Mouse (Mus musculus): ENCODE data around the gene Dthd1. TPM values are rescaled to one million over a fixed set of nuclear protein-coding genes. Genes with fewer than 3 reads are reported as not detected.

The Dthd1 gene
- not detected in 2 replicates for polyA plus RNA-seq (2015; fragmentation: Nextera tagmentation; extraction: Ambion mirVana)

DNA sequence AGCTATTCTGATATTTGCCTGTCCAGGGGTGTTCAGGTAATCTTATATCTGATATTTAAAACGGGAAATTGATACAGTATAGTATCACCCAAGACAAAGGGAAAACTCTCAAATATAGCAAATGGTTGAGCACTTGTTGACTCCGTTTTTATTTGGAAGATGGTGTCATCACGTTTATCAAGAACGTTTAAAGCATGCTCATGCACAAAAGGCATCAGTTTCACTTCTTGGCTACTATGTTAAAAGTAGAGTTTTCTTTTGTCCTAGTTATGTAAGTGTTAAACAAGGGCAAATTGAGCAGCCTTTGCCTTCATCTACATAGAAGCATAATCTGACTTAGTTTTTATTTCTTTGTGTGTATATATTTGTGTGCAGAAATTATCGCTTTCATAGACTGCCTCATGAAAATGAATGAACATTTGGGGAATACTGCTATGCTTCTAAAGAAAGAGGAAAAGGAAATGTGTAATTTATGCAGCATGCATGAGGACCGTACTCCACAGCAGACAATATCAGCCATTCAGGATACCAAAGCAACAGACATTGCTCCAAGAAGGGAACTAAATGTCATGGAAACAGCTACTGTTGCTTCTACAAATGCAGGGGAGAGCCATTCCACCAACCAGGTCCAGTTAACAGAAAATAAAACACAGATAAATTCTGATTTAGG lies at the start of gene Dthd1:
Gene Dthd1, plus strand, starts transcription at position 422 of the 670 bp plus-strand sequence.
- no peaks in the 10 kb centered on the region for H3K4me1 ChIP-seq (replicated peaks)
- H3K27ac ChIP-seq (replicated peaks): no peak within 1 kb of the TSS
- no peak within 1 kb of the TSS for H3K4me2 ChIP-seq
- no peak within 1 kb of the TSS for H3K9ac ChIP-seq
- no peaks in the 10 kb centered on the region for H3K36me3 ChIP-seq (replicated peaks)
- H3K27me3 ChIP-seq: no peaks in the 10 kb centered on the region
- 52% methylated on average over 6 of the region's 6 CpGs for WGBS (ENCODE audit: insufficient replicate concordance)
- no peak within 1 kb of the TSS for H3K4me3 ChIP-seq (replicated peaks)
- no peak for ATAC-seq (ENCODE audit: insufficient read depth)
- H3K9me3 ChIP-seq (replicated peaks): no peaks in the 10 kb centered on the region

DNA sequence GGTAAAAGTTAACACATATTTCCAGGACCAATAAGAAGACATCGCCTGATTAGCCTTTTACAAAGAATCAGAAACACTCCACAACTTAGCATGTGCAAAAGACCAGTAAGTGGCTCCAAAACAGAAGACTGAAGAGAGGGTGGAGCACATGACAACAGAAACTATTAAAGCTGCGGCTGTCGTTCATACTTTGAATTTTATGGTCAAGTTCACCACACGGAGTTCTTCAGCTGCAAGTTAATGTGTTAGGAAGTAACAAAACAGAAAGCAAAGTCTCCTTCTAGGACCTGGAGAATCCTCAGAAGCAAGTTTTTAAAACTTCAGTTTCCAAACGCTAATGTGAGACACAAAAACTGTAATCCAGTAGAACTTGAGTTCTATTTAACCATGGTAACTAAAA lies 49.5 kb upstream of the Dthd1 start:
- no peaks in the 10 kb centered on the region for H3K36me3 ChIP-seq (replicated peaks)
- no peak for ATAC-seq (ENCODE audit: insufficient read depth)
- WGBS (ENCODE audit: insufficient replicate concordance): 51% methylated on average over 5 of the region's 5 CpGs
- peaks cover 18% of the 10 kb centered on the region for H3K27me3 ChIP-seq
- no peak overlapping the region for H3K4me3 ChIP-seq (replicated peaks)
- no peak overlapping the region for H3K9ac ChIP-seq
- no peaks in the 10 kb centered on the region for H3K9me3 ChIP-seq (replicated peaks)
- H3K4me2 ChIP-seq: no peak overlapping the region
- no peak overlapping the region for H3K27ac ChIP-seq (replicated peaks)
- peaks cover 5% of the 10 kb centered on the region for H3K4me1 ChIP-seq (replicated peaks)

DNA sequence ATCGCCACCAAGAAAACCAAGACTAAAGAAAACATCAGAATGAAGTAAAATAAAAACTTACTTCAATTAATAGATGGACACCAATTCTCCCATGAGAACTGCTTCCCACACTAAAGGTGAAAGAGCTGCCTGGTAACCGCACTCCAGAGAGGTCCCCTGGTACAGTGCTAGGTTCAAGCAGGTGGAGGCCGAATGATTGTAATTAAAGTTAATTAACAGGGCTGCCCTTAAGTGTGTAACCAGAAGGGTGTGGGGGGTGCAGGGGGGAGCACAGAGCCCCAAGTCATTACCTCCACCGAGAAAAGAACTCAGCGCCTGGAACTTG lies 48.2 kb upstream of the Dthd1 start:
- no peak overlapping the region for H3K27ac ChIP-seq (replicated peaks)
- peak overlapping the region; percentile 64 for H3K4me2 ChIP-seq
- H3K36me3 ChIP-seq (replicated peaks): no peaks in the 10 kb centered on the region
- peaks cover 18% of the 10 kb centered on the region for H3K27me3 ChIP-seq
- peak overlapping the region; percentile 55 for H3K4me3 ChIP-seq (replicated peaks)
- H3K4me1 ChIP-seq (replicated peaks): peaks cover 5% of the 10 kb centered on the region
- peak overlapping the region; percentile 27; the same call in 1 of the 2 replicates for H3K9ac ChIP-seq
- ATAC-seq (ENCODE audit: insufficient read depth): 0 out of 2 replicates have a peak, but pooled peaks have one; percentile 10
- no peaks in the 10 kb centered on the region for H3K9me3 ChIP-seq (replicated peaks)
- 20% methylated on average over 5 of the region's 5 CpGs for WGBS (ENCODE audit: insufficient replicate concordance)

DNA sequence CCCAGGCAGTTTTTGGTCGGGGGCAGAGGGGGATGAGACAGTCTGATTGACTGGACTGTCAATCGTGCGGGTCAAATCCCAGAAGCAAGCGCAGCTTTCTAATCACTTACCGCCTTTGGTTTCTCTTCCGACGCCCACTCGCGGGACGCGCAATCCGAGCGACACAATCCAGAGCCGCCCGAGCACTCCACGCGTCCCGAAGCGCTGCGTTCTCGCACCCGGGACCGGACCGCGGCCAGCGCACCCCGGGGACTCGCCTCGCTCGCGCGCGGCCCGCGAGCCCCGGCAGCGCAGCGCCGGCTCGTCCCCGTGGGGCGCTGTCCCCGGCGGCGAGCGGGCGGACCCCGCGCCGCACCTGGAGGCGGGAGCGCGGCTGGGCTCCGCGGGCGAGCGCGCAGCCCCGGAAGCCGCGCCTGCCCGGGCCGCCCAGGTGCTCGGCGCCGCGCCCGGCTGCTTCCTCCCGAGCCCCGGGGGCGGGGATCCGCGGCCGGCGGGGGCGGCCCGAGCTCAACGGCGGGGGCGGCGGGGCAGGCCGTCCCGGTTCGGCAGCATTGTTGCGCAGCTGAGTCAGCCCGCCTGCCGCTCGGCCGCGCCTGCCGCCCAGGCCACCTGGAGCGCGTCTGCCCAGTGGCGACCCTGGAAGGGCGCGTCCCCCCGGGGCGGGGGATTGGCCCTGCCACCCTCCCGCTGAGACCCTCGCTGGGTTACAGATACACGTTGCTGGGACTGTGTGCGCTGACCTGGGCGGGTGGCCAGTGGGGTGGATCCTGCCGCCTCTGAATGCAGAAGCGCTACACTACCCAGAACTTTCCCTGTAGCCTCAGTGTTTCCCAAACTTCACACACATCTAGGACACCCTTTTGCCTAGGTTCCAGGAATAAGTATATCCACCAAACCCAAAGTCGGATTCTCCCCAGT lies 47.6 kb upstream of the Dthd1 start, which contains the start of gene Arap2:
Gene Arap2, minus strand, starts transcription at position 376 of the 918 bp plus-strand sequence.
- Histone ChIP-seq H3K27me3 (peaks cover 18% of the 10 kb centered on the region), H3K4me2 (peak within 1 kb of the TSS; percentile 64), H3K9ac (peak within 1 kb of the TSS; percentile 27; the same call in 1 of the 2 replicates), H3K4me1 (replicated peaks) (peaks cover 5% of the 10 kb centered on the region), H3K4me3 (replicated peaks) (peak within 1 kb of the TSS; percentile 55), H3K27ac (replicated peaks) (no peak within 1 kb of the TSS), H3K9me3 (replicated peaks) (no peaks in the 10 kb centered on the region), H3K36me3 (replicated peaks) (no peaks in the 10 kb centered on the region)
- WGBS (ENCODE audit: insufficient replicate concordance): under 1% methylated on average over 82 of the region's 106 CpGs
- peak; percentile 78 for ATAC-seq (ENCODE audit: insufficient read depth)

DNA sequence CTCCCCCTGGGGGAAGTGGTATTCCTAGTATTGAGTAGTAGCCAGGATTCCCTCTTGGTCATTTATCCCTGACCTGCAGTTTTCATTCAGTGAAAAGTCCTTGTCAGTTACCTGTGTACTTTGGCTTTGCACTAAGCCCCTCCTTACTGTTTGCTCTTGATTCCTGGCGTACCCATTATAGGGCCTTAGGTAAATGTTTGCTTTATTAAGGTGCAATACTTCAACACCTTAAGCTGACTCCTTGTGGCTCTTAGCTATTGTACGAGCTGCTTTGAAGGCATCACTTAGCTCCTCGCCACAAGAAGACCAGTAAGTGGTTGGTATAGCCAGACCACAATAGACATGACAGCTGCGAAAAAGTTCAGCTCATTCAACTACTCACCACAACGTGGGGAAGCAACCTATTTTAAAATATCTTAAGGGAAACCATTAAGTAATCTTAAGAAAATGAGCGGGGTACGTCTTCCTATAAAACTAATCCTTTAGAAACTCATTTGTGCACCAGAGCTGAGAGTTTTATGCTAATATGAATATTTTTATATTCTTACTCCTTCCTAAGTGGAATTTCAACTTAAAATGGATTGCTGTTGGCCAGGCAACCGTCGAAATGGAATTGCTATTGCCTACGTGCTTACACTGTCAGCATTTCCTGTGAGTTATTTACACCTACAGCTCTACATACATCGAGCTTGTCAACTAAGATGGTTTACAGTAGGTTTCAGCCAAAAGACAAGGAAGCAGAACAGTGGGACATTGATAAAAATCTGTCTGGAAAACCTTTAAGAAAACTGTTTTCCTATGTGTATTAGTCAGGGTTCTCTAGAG lies 41.6 kb upstream of the Dthd1 start:
- Histone ChIP-seq H3K27me3 (0 out of 2 replicates have a peak, but pooled peaks cover 1% of the 10 kb centered on the region), H3K4me1 (replicated peaks) (no peaks in the 10 kb centered on the region), H3K36me3 (replicated peaks) (no peaks in the 10 kb centered on the region), H3K4me3 (replicated peaks) (no peak overlapping the region), H3K4me2 (no peak overlapping the region), H3K27ac (replicated peaks) (no peak overlapping the region), H3K9ac (no peak overlapping the region), H3K9me3 (replicated peaks) (no peaks in the 10 kb centered on the region)
- no peak for ATAC-seq (ENCODE audit: insufficient read depth)
- 45% methylated on average over 11 of the region's 11 CpGs for WGBS (ENCODE audit: insufficient replicate concordance)

DNA sequence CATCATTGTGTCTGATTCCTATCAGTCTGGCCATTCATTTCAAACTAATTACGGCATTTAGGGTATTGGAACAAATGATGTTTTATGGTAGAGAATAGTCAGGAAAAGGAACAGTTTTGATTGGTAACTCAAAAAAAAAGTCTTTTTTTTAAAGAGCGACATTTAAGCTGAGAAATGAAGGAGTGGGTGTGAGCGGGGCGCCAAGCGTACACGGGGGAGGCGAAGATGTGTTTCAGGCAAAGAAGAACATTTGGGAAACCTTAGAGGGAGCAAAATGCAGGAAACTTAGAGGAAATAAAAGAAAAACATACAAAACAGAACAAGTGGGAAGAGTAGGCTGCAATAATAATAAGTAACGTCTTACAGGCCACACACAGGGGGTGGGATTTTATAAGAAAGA lies 35.8 kb upstream of the Dthd1 start:
- Histone ChIP-seq H3K36me3 (replicated peaks) (no peaks in the 10 kb centered on the region), H3K9me3 (replicated peaks) (no peaks in the 10 kb centered on the region), H3K4me2 (no peak overlapping the region), H3K4me1 (replicated peaks) (no peaks in the 10 kb centered on the region), H3K27me3 (no peaks in the 10 kb centered on the region), H3K27ac (replicated peaks) (no peak overlapping the region), H3K4me3 (replicated peaks) (no peak overlapping the region), H3K9ac (no peak overlapping the region)
- no peak for ATAC-seq (ENCODE audit: insufficient read depth)
- 74% methylated on average over 8 of the region's 8 CpGs for WGBS (ENCODE audit: insufficient replicate concordance)

DNA sequence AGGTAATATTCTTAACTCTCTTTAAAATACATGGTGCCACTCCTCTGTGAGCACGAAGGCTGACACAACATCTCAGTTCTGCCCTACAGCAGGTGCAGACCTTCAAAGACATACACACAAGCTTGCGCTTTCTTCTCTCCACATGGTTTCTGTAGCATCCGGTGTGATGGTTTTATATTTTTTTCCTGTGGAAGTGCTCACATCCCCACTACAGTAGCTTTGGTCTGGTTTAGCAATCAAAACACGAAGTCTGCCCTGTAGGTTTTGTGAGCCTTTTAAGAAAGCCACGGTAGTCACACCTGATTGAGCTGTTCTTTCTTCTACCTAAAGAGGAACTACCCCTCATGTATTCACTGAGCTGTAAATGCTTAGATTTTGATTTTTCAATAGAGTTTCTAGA lies 34.9 kb upstream of the Dthd1 start:
- ATAC-seq (ENCODE audit: insufficient read depth): no peak
- Histone ChIP-seq H3K4me2 (no peak overlapping the region), H3K4me1 (replicated peaks) (no peaks in the 10 kb centered on the region), H3K9ac (no peak overlapping the region), H3K9me3 (replicated peaks) (no peaks in the 10 kb centered on the region), H3K27ac (replicated peaks) (no peak overlapping the region), H3K27me3 (no peaks in the 10 kb centered on the region), H3K4me3 (replicated peaks) (no peak overlapping the region), H3K36me3 (replicated peaks) (no peaks in the 10 kb centered on the region)
- WGBS (ENCODE audit: insufficient replicate concordance): 64% methylated on average over 5 of the region's 5 CpGs

DNA sequence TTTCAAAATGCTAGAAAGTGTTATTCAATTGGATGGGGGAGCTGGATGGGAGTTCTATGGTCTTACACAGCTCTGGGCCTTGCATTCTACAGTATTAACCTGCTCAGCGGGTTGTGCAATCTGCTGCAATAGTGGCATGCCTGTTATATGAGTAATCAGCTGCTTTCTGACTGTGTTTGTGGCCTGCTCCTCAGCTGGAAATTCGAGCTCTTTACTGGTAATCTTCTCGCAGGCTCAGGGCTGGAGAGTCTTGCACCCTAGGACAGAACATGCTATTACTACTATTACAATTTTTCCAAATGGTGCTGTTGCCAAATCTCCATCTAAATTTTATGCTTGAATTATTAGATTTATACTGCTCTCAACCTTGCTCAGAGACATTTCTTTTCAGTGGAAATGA lies 26.8 kb upstream of the Dthd1 start:
- H3K27me3 ChIP-seq: no peaks in the 10 kb centered on the region
- no peak overlapping the region for H3K27ac ChIP-seq (replicated peaks)
- no peak overlapping the region for H3K9ac ChIP-seq
- H3K36me3 ChIP-seq (replicated peaks): no peaks in the 10 kb centered on the region
- H3K4me3 ChIP-seq (replicated peaks): no peak overlapping the region
- no peak overlapping the region for H3K4me2 ChIP-seq
- WGBS (ENCODE audit: insufficient replicate concordance): 61% methylated on average over 3 of the region's 3 CpGs
- H3K9me3 ChIP-seq (replicated peaks): no peaks in the 10 kb centered on the region
- H3K4me1 ChIP-seq (replicated peaks): no peaks in the 10 kb centered on the region
- ATAC-seq (ENCODE audit: insufficient read depth): no peak

DNA sequence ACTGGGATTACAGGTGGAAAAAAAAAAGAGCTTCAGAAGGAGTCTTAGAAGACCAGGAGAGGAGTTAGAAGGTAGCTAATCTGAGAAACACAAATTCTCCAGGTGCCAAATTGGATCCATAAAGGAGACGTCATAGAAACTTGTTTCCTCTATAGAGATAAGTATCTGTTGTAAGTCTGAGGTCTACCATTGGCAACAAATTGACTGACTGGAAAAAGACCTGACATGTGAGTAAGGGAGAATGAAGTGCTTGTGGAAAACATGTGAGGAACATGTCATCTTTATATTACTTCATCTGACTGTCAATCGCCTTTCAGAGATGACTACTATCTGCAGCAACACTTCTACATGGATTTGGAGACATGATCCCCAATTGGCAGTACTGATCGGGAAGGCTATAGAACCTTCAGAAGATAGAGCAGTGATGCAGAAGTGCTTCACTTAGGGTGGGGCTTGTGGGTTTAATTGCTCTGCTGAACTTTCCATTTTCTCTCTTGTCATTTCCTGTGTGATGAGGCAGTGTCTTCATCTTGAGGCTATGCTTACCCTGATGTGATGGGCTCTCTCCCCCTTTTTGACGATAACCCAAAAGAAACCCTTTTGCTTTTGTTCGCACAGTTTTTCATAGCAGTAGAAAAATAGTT lies 22.6 kb upstream of the Dthd1 start:
- H3K27me3 ChIP-seq: no peaks in the 10 kb centered on the region
- ATAC-seq (ENCODE audit: insufficient read depth): no peak
- H3K4me1 ChIP-seq (replicated peaks): no peaks in the 10 kb centered on the region
- WGBS (ENCODE audit: insufficient replicate concordance): 66% methylated on average over 5 of the region's 5 CpGs
- no peak overlapping the region for H3K4me3 ChIP-seq (replicated peaks)
- no peak overlapping the region for H3K27ac ChIP-seq (replicated peaks)
- no peak overlapping the region for H3K4me2 ChIP-seq
- no peaks in the 10 kb centered on the region for H3K9me3 ChIP-seq (replicated peaks)
- H3K36me3 ChIP-seq (replicated peaks): no peaks in the 10 kb centered on the region
- H3K9ac ChIP-seq: no peak overlapping the region

DNA sequence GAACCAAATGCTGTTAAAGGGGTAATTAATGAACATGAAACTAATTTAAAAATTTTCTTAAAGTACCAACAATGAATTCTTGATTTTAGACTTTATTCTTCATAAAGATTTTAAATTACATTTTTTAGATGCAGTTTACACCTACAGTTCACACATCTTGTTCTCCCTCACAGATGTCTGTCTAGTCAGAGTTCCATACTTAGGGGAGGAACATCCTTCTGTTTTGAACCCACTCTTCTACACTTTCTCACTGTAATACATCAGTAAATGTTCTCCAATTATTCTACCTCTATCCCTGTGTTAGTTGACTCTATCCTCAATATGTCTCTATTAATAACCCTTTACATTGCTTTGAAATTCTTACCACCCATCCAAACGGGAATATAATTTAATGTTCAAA lies 20.8 kb upstream of the Dthd1 start:
- Histone ChIP-seq H3K36me3 (replicated peaks) (no peaks in the 10 kb centered on the region), H3K9ac (no peak overlapping the region), H3K4me3 (replicated peaks) (no peak overlapping the region), H3K27ac (replicated peaks) (no peak overlapping the region), H3K27me3 (no peaks in the 10 kb centered on the region), H3K9me3 (replicated peaks) (no peaks in the 10 kb centered on the region), H3K4me1 (replicated peaks) (no peaks in the 10 kb centered on the region), H3K4me2 (no peak overlapping the region)
- 37% methylated on average over 1 of the region's 1 CpGs for WGBS (ENCODE audit: insufficient replicate concordance)
- no peak for ATAC-seq (ENCODE audit: insufficient read depth)

All from liver, embryonic 15.5 days (tissue).